Mouse (Mus musculus) megakaryocyte-erythroid progenitor cell, adult 5-6 weeks (primary cell): ENCODE measurements around the gene Sema5b. TPM values are rescaled to one million over a fixed set of nuclear protein-coding genes. Genes with fewer than 3 reads are reported as not detected.

Experiments
- ATAC-seq: replicated peaks from 2 replicates; pipeline ENCODE4 v1.8.0; 2016; ENCODE audit warnings: mild to moderate bottlenecking, inconsistent platforms; ENCODE audit not compliant: severe bottlenecking, poor library complexity, low FRiP score, low TSS enrichment
- total RNA-seq, 2 experiments: library from RNA; stranded (forward) in 1 of 2; stranded (reverse) in 1 of 2; fragments of 200-1000, 215-1000 nt in 1 of 2; fragments of >200 nt in 1 of 2; fragmentation: Nextera tagmentation in 1 of 2; gene quantifications; 2 replicates each; pipeline ENCODE4 v1.2.3; 2014 to 2017

The Sema5b gene
- total RNA-seq, 2 experiments from 2014 or later: not detected

GRCm38 (mm10) chr16:35623986-35624385 lies 83.0 kb downstream of the Sema5b start:
- no peak for ATAC-seq

GRCm38 (mm10) chr16:35624877-35625276 lies 83.9 kb downstream of the Sema5b start:
- ATAC-seq: no peak

GRCm38 (mm10) chr16:35625286-35626020 lies 84.5 kb downstream of the Sema5b start:
- ATAC-seq: no peak

GRCm38 (mm10) chr16:35627992-35628607 lies 87.2 kb downstream of the Sema5b start:
- ATAC-seq: peak; percentile 94

GRCm38 (mm10) chr16:35630470-35631183 lies 89.7 kb downstream of the Sema5b start:
- ATAC-seq: no peak

GRCm38 (mm10) chr16:35633058-35633457 lies 92.1 kb downstream of the Sema5b start:
- ATAC-seq: no peak

GRCm38 (mm10) chr16:35634971-35635370 lies 94.0 kb downstream of the Sema5b start:
- ATAC-seq: no peak

- ATAC-seq: no peak
Observed at GRCm38 (mm10) chr16:35639505-35639904, 98.6 kb downstream of the Sema5b start.

GRCm38 (mm10) chr16:35648862-35649261 lies 107.9 kb downstream of the Sema5b start:
- ATAC-seq: no peak

- no peak for ATAC-seq
Observed at GRCm38 (mm10) chr16:35652206-35652605, 111.3 kb downstream of the Sema5b start.

- ATAC-seq: no peak
Observed at GRCm38 (mm10) chr16:35652706-35653105, 111.8 kb downstream of the Sema5b start.

- no peak for ATAC-seq
Observed at GRCm38 (mm10) chr16:35653951-35654350, 113.0 kb downstream of the Sema5b start.

GRCm38 (mm10) chr16:35660222-35660621 lies 119.3 kb downstream of the Sema5b start:
- no peak for ATAC-seq

- no peak for ATAC-seq
Observed at GRCm38 (mm10) chr16:35663831-35664414, 123.0 kb downstream of the Sema5b start.

- ATAC-seq: no peak
Observed at GRCm38 (mm10) chr16:35664847-35665246, 123.9 kb downstream of the Sema5b start.

- peak; percentile 96 for ATAC-seq
Observed at GRCm38 (mm10) chr16:35677511-35678113, 136.7 kb downstream of the Sema5b start.

- ATAC-seq: no peak
Observed at GRCm38 (mm10) chr16:35678476-35678875, 137.5 kb downstream of the Sema5b start.

- no peak for ATAC-seq
Observed at GRCm38 (mm10) chr16:35681327-35682108, 140.6 kb downstream of the Sema5b start.

GRCm38 (mm10) chr16:35685027-35685426 lies 144.1 kb downstream of the Sema5b start:
- no peak for ATAC-seq
